Mouse (Mus musculus): ENCODE data around the gene Tekt1.
A peak's percentile ranks its signal among the peaks of the same experiment; 100 is the strongest.

Gene Tekt1

GRCm38 (mm10) chr11:72362347-72362741 is at the start of gene Tekt1:
Gene Tekt1 (minus strand): TSS chr11:72362442.
- no peak for DNase-seq (ENCODE audit: low read depth)

GRCm38 (mm10) chr11:72411945-72412344 is 49.7 kb upstream of the Tekt1 start:
- no peak for DNase-seq (ENCODE audit: low read depth)

GRCm38 (mm10) chr11:72411093-72411921 is 49.1 kb upstream of the Tekt1 start, which contains the start of gene Smtnl2:
Gene Smtnl2 (minus strand): TSS chr11:72411713.
- DNase-seq (ENCODE audit: low read depth) = no peak

- no peak for DNase-seq (ENCODE audit: low read depth)
Measured at GRCm38 (mm10) chr11:72410521-72411092, 48.4 kb upstream of the Tekt1 start.

GRCm38 (mm10) chr11:72409649-72410385 is 47.6 kb upstream of the Tekt1 start:
- DNase-seq (ENCODE audit: low read depth) = no peak

GRCm38 (mm10) chr11:72408451-72409170 is 46.4 kb upstream of the Tekt1 start:
- no peak for DNase-seq (ENCODE audit: low read depth)

GRCm38 (mm10) chr11:72407574-72407973 is 45.3 kb upstream of the Tekt1 start:
- DNase-seq (ENCODE audit: low read depth) = no peak

- no peak for DNase-seq (ENCODE audit: low read depth)
Measured at GRCm38 (mm10) chr11:72407081-72407480, 44.8 kb upstream of the Tekt1 start.

- no peak for DNase-seq (ENCODE audit: low read depth)
Measured at GRCm38 (mm10) chr11:72406079-72406675, 43.9 kb upstream of the Tekt1 start.

GRCm38 (mm10) chr11:72405532-72405931 is 43.3 kb upstream of the Tekt1 start:
- no peak for DNase-seq (ENCODE audit: low read depth)

- DNase-seq (ENCODE audit: low read depth) = no peak
Measured at GRCm38 (mm10) chr11:72402969-72403368, 40.7 kb upstream of the Tekt1 start.

- DNase-seq (ENCODE audit: low read depth) = no peak
Measured at GRCm38 (mm10) chr11:72402017-72402416, 39.8 kb upstream of the Tekt1 start.

- no peak for DNase-seq (ENCODE audit: low read depth)
Measured at GRCm38 (mm10) chr11:72401068-72401467, 38.8 kb upstream of the Tekt1 start.

- DNase-seq (ENCODE audit: low read depth) = no peak
Measured at GRCm38 (mm10) chr11:72397811-72398525, 35.7 kb upstream of the Tekt1 start.

- no peak for DNase-seq (ENCODE audit: low read depth)
Measured at GRCm38 (mm10) chr11:72397072-72397471, 34.8 kb upstream of the Tekt1 start.

GRCm38 (mm10) chr11:72396621-72397020 is 34.4 kb upstream of the Tekt1 start:
- DNase-seq (ENCODE audit: low read depth) = no peak

GRCm38 (mm10) chr11:72395652-72396051 is 33.4 kb upstream of the Tekt1 start:
- no peak for DNase-seq (ENCODE audit: low read depth)

GRCm38 (mm10) chr11:72394694-72395093 is 32.5 kb upstream of the Tekt1 start:
- no peak for DNase-seq (ENCODE audit: low read depth)

GRCm38 (mm10) chr11:72393669-72394068 is 31.4 kb upstream of the Tekt1 start:
- no peak for DNase-seq (ENCODE audit: low read depth)

GRCm38 (mm10) chr11:72393243-72393642 is 31.0 kb upstream of the Tekt1 start:
- DNase-seq (ENCODE audit: low read depth) = peak; percentile 27

GRCm38 (mm10) chr11:72391181-72391580 is 28.9 kb upstream of the Tekt1 start:
- no peak for DNase-seq (ENCODE audit: low read depth)
